Mouse (Mus musculus): ENCODE results near the gene Maml2. TPM values are rescaled to one million over a fixed set of nuclear protein-coding genes. Genes with fewer than 3 reads are reported as not detected.

Gene Maml2
- polyA plus RNA-seq, 1 experiment from 2014 or later = 12.1 TPM

- DNase-seq (no peak), ATAC-seq (ENCODE audit: low FRiP score, low TSS enrichment) (no peak)
- no peak overlapping the region for H3K4me3 ChIP-seq (replicated peaks; ENCODE audit: low read depth, low read length)
- H3K9me3 ChIP-seq (ENCODE audit: control insufficient read depth, low read length) = no peaks in the 10 kb centered on the region
- H3K4me2 ChIP-seq (ENCODE audit: low read length) = no peak overlapping the region
- H3K9ac ChIP-seq (replicated peaks; ENCODE audit: low read length) = no peak overlapping the region
- no peaks in the 10 kb centered on the region for H3K27me3 ChIP-seq (ENCODE audit: control insufficient read depth, insufficient read depth, low read length)
- H3K27ac ChIP-seq (replicated peaks; ENCODE audit: low read depth, low read length) = no peak overlapping the region
- 0 out of 2 replicates have a peak, but pooled peaks cover 3% of the 10 kb centered on the region for H3K4me1 ChIP-seq (ENCODE audit: control insufficient read depth, insufficient read depth, low read length)
- H3K36me3 ChIP-seq (ENCODE audit: control insufficient read depth, insufficient read depth, low read length) = no peaks in the 10 kb centered on the region
- 98% methylated on average over 2 of the region's 2 CpGs for WGBS
Measured at GRCm38 (mm10) chr9:13679696-13680095, 381.9 kb downstream of the Maml2 start.

DNA sequence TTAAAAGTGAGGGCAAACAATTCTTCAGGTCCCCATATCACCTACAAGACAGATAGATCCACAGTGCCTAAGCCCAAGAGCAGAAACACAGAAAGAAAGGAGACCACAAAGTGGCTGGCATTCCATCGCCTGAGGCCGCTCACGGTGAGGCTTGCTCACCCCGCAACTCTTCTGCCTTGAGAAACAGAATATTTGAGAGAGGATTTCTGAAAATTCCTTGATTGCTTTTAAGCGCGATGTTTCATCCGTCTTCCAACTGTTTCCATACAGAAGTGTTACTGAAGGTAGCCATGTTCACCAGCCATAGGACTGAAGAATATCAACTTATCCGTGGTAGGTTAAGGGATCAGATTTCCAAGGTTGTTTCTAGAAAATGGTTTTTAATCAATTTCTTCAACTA lies 383.4 kb downstream of the Maml2 start:
- H3K27me3 ChIP-seq (ENCODE audit: control insufficient read depth, insufficient read depth, low read length) = no peaks in the 10 kb centered on the region
- H3K9me3 ChIP-seq (ENCODE audit: control insufficient read depth, low read length) = no peaks in the 10 kb centered on the region
- H3K4me3 ChIP-seq (replicated peaks; ENCODE audit: low read depth, low read length) = no peak overlapping the region
- WGBS = 90% methylated on average over 8 of the region's 8 CpGs
- ATAC-seq (ENCODE audit: low FRiP score, low TSS enrichment) = no peak
- no peak overlapping the region for H3K27ac ChIP-seq (replicated peaks; ENCODE audit: low read depth, low read length)
- H3K4me2 ChIP-seq (ENCODE audit: low read length) = no peak overlapping the region
- H3K4me1 ChIP-seq (ENCODE audit: control insufficient read depth, insufficient read depth, low read length) = 0 out of 2 replicates have a peak, but pooled peaks cover 3% of the 10 kb centered on the region
- no peak overlapping the region for H3K9ac ChIP-seq (replicated peaks; ENCODE audit: low read length)
- H3K36me3 ChIP-seq (ENCODE audit: control insufficient read depth, insufficient read depth, low read length) = no peaks in the 10 kb centered on the region
- no peak for DNase-seq

GRCm38 (mm10) chr9:13681581-13682038 lies 383.9 kb downstream of the Maml2 start:
- Histone ChIP-seq H3K4me1 (ENCODE audit: control insufficient read depth, insufficient read depth, low read length) (0 out of 2 replicates have a peak, but pooled peaks cover 3% of the 10 kb centered on the region), H3K4me3 (replicated peaks; ENCODE audit: low read depth, low read length) (no peak overlapping the region), H3K4me2 (ENCODE audit: low read length) (peak overlapping the region; percentile 34; the same call in 1 of the 2 replicates), H3K36me3 (ENCODE audit: control insufficient read depth, insufficient read depth, low read length) (no peaks in the 10 kb centered on the region), H3K9ac (replicated peaks; ENCODE audit: low read length) (no peak overlapping the region), H3K27me3 (ENCODE audit: control insufficient read depth, insufficient read depth, low read length) (no peaks in the 10 kb centered on the region), H3K27ac (replicated peaks; ENCODE audit: low read depth, low read length) (no peak overlapping the region), H3K9me3 (ENCODE audit: control insufficient read depth, low read length) (no peaks in the 10 kb centered on the region)
- 24% methylated on average over 8 of the region's 8 CpGs for WGBS
- peak; percentile 74 for DNase-seq
- ATAC-seq (ENCODE audit: low FRiP score, low TSS enrichment) = peak; percentile 79

GRCm38 (mm10) chr9:13684327-13684934 lies 386.7 kb downstream of the Maml2 start:
- H3K4me2 ChIP-seq (ENCODE audit: low read length) = no peak overlapping the region
- H3K36me3 ChIP-seq (ENCODE audit: control insufficient read depth, insufficient read depth, low read length) = no peaks in the 10 kb centered on the region
- no peak for DNase-seq
- H3K27ac ChIP-seq (replicated peaks; ENCODE audit: low read depth, low read length) = no peak overlapping the region
- H3K4me1 ChIP-seq (ENCODE audit: control insufficient read depth, insufficient read depth, low read length) = peaks cover 9% of the 10 kb centered on the region; the same call in 1 of the 2 replicates
- H3K9me3 ChIP-seq (ENCODE audit: control insufficient read depth, low read length) = no peaks in the 10 kb centered on the region
- H3K4me3 ChIP-seq (replicated peaks; ENCODE audit: low read depth, low read length) = no peak overlapping the region
- no peak overlapping the region for H3K9ac ChIP-seq (replicated peaks; ENCODE audit: low read length)
- no peaks in the 10 kb centered on the region for H3K27me3 ChIP-seq (ENCODE audit: control insufficient read depth, insufficient read depth, low read length)
- WGBS = 90% methylated on average over 6 of the region's 6 CpGs
- no peak for ATAC-seq (ENCODE audit: low FRiP score, low TSS enrichment)

- H3K36me3 ChIP-seq (ENCODE audit: control insufficient read depth, insufficient read depth, low read length) = no peaks in the 10 kb centered on the region
- no peaks in the 10 kb centered on the region for H3K9me3 ChIP-seq (ENCODE audit: control insufficient read depth, low read length)
- no peak overlapping the region for H3K9ac ChIP-seq (replicated peaks; ENCODE audit: low read length)
- DNase-seq (peak; percentile 35), ATAC-seq (ENCODE audit: low FRiP score, low TSS enrichment) (no peak)
- no peak overlapping the region for H3K27ac ChIP-seq (replicated peaks; ENCODE audit: low read depth, low read length)
- no peak overlapping the region for H3K4me3 ChIP-seq (replicated peaks; ENCODE audit: low read depth, low read length)
- H3K4me1 ChIP-seq (ENCODE audit: control insufficient read depth, insufficient read depth, low read length) = peaks cover 12% of the 10 kb centered on the region
- H3K27me3 ChIP-seq (ENCODE audit: control insufficient read depth, insufficient read depth, low read length) = no peaks in the 10 kb centered on the region
- no peak overlapping the region for H3K4me2 ChIP-seq (ENCODE audit: low read length)
- 89% methylated on average over 19 of the region's 19 CpGs for WGBS
Measured at GRCm38 (mm10) chr9:13686977-13687659, 389.4 kb downstream of the Maml2 start.

GRCm38 (mm10) chr9:13688997-13689396 lies 391.2 kb downstream of the Maml2 start:
- 73% methylated on average over 9 of the region's 9 CpGs for WGBS
- H3K9ac ChIP-seq (replicated peaks; ENCODE audit: low read length) = no peak overlapping the region
- H3K27ac ChIP-seq (replicated peaks; ENCODE audit: low read depth, low read length) = no peak overlapping the region
- peaks cover 12% of the 10 kb centered on the region for H3K4me1 ChIP-seq (ENCODE audit: control insufficient read depth, insufficient read depth, low read length)
- no peaks in the 10 kb centered on the region for H3K27me3 ChIP-seq (ENCODE audit: control insufficient read depth, insufficient read depth, low read length)
- no peak for ATAC-seq (ENCODE audit: low FRiP score, low TSS enrichment)
- no peaks in the 10 kb centered on the region for H3K36me3 ChIP-seq (ENCODE audit: control insufficient read depth, insufficient read depth, low read length)
- no peak overlapping the region for H3K4me2 ChIP-seq (ENCODE audit: low read length)
- no peak for DNase-seq
- no peak overlapping the region for H3K4me3 ChIP-seq (replicated peaks; ENCODE audit: low read depth, low read length)
- H3K9me3 ChIP-seq (ENCODE audit: control insufficient read depth, low read length) = no peaks in the 10 kb centered on the region

GRCm38 (mm10) chr9:13690321-13690720 lies 392.6 kb downstream of the Maml2 start:
- Histone ChIP-seq H3K4me2 (ENCODE audit: low read length) (no peak overlapping the region), H3K9ac (replicated peaks; ENCODE audit: low read length) (no peak overlapping the region), H3K27ac (replicated peaks; ENCODE audit: low read depth, low read length) (peak overlapping the region; percentile 28), H3K4me1 (ENCODE audit: control insufficient read depth, insufficient read depth, low read length) (peaks cover 12% of the 10 kb centered on the region), H3K4me3 (replicated peaks; ENCODE audit: low read depth, low read length) (no peak overlapping the region), H3K36me3 (ENCODE audit: control insufficient read depth, insufficient read depth, low read length) (no peaks in the 10 kb centered on the region), H3K27me3 (ENCODE audit: control insufficient read depth, insufficient read depth, low read length) (no peaks in the 10 kb centered on the region), H3K9me3 (ENCODE audit: control insufficient read depth, low read length) (no peaks in the 10 kb centered on the region)
- WGBS = 15% methylated on average over 8 of the region's 8 CpGs
- ATAC-seq (ENCODE audit: low FRiP score, low TSS enrichment) (no peak; the same call in 1 of the 2 replicates), DNase-seq (peak; percentile 69)

DNA sequence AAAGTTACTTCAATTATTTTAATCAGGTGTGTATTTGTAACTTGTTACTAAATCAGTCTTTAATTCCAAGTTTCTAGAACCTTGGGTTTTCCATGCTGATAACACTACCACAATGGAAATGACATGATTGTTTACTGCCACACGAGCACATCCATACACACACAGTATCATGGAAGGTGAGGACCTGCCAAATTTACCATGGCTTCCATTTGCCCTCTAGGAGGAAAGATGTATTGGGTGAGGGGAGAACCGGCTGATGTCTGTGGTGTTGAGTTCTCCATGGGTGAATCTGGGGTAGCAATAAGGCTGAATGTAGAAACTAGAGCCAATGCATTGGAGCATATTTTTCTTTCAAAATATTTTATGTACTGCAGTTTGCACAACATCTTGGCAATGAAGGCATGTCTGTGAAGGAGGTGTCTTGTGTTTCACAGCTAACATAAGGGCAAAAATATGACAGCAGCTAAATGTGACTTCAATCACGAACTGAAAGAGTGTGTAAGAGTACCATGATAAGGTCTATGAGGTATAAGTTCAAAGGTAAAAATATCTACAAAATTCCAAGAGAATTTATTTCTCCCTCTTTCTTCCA lies 396.0 kb downstream of the Maml2 start:
- no peaks in the 10 kb centered on the region for H3K9me3 ChIP-seq (ENCODE audit: control insufficient read depth, low read length)
- no peaks in the 10 kb centered on the region for H3K36me3 ChIP-seq (ENCODE audit: control insufficient read depth, insufficient read depth, low read length)
- no peak for ATAC-seq (ENCODE audit: low FRiP score, low TSS enrichment)
- no peak overlapping the region for H3K9ac ChIP-seq (replicated peaks; ENCODE audit: low read length)
- no peak overlapping the region for H3K27ac ChIP-seq (replicated peaks; ENCODE audit: low read depth, low read length)
- H3K4me3 ChIP-seq (replicated peaks; ENCODE audit: low read depth, low read length) = no peak overlapping the region
- no peaks in the 10 kb centered on the region for H3K27me3 ChIP-seq (ENCODE audit: control insufficient read depth, insufficient read depth, low read length)
- H3K4me2 ChIP-seq (ENCODE audit: low read length) = no peak overlapping the region
- DNase-seq = no peak
- 94% methylated on average over 3 of the region's 3 CpGs for WGBS
- H3K4me1 ChIP-seq (ENCODE audit: control insufficient read depth, insufficient read depth, low read length) = peaks cover 13% of the 10 kb centered on the region

All from midbrain, embryonic 14.5 days (tissue).